In the genomic region with DNA sequence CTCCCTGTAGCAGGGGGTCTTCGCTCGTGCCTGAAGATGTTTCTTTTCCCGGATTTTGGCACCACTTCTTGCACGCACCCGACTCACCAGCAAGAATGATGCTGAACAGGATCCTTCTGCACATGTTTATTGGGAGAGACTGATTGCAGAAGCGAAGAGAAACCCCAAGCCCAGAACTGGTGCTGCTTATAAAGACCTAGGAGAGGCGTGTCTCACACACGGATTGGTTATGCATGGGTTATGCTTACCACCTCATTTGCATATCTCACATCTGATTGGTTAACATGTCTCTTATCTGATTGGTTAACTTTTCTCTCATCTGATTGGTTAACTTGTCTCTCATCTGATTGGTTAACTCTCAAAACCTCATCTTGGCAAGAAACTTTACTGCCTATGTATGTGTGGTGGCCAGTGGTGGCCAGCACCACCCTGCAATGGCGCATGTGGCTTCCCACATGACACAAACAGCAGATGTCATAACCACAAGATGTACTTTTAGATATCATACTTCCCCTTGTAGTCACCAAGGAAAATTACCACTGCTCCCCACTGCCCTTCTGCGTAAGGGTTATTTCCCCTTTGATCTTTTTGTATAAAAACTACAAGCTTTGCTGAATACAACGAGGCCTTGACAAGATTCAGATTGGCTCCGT, we compare ENCODE assay signal across 7 mouse cellular contexts.
DNase-seq lines count a peak whose midpoint lies in the region; ATAC-seq lines count a peak whose summit lies in the region.
"Not testable (repeated sequence)": the region's sequence is repeated elsewhere in the genome, so short reads cannot be mapped to it uniquely, and the experiment has no call there.

No protein-coding gene starts in this region.

- peak overlapping the region; percentile 68 for H3K27ac ChIP-seq in brown adipose tissue, adult 24 weeks (replicated peaks; ENCODE audit: low read depth, low read length)

- ATAC-seq in inflammation-experienced regulatory T-cells, adult 6 months = peak; percentile 81
- ATAC-seq in megakaryocyte progenitor cell, adult 5-6 weeks (replicated peaks; ENCODE audit: poor library complexity) = peak; percentile 62

- not testable (repeated sequence) for H3K4me3 ChIP-seq in brown adipose tissue, adult 24 weeks (ENCODE audit: insufficient read depth, low read depth, low read length)

- peak; percentile 79 for DNase-seq in CD4-positive helper T cell, adult 2 months (ENCODE audit: low read depth, low spot score)
- peak; percentile 59 for DNase-seq in T-cell, adult 2 months (ENCODE audit: low spot score)
- peak; percentile 66 to 74 for DNase-seq in natural killer cell, adult 2 months (ENCODE audit: low spot score in 2 of 2)
- DNase-seq in spleen, postnatal 36 days (ENCODE audit: low spot score in 2 of 2) = peak; percentile 25 to 34

- not testable (repeated sequence) for H3K4me1 ChIP-seq in brown adipose tissue, adult 24 weeks (ENCODE audit: control insufficient read depth, insufficient read depth, insufficient read length, low read length)
